Mouse (Mus musculus) lung, postnatal 14 days (tissue): ENCODE results near the gene P4htm.

Experiments
- DNase-seq: peaks from one replicate; pipeline ENCODE4 v3.0.0; 2021

Gene P4htm

DNA sequence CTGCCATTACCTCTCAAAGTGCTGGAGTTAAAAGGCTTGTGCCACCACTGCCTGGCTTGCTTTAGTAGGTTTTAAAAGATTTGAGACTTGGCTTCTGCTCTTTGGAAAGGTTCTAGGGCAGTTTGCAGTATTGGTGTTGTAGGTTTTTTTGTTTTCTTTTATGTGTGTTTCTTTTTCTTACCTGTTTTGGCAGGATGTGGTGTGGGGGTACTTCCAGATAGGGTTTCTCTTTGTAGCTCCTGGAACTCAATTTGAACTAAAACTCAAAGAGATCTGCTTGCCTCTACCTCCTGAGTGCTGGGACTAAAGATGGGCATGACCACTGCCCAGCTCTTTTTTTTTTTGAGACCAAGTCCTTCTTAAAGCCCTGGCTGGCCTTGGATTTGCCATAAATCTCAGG is 56.6 kb downstream of the P4htm start:
- no peak for DNase-seq

- DNase-seq = no peak
Observed at GRCm38 (mm10) chr9:108531496-108531895, 66.0 kb downstream of the P4htm start.

DNA sequence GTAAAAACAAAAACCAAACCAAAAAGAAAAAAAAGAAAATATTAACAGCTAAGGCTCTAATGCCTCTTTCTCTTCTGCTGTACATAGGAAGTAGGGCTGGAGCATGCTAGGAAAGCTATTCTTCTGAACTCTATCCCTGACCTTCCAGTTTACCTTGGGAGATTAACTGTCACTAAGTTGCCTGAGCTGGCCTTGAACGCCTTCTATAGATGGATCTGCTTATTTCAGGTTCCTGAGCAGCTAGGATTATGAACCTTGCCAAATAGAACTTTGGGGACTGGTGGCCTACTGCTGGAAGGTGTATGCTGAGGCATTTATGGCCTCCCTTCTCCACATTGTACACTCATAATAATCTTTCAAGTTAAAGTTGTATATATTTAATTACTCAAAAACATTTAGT is 66.5 kb downstream of the P4htm start:
- DNase-seq = no peak
